ENCODE assay signal across 11 mouse cellular contexts in genomic region chr2:29632168-29632662, GRCm38 (mm10). TPM values are rescaled to one million over a fixed set of nuclear protein-coding genes. Genes with fewer than 3 reads are reported as not detected.
DNase-seq lines count a peak whose midpoint lies in the region; ATAC-seq and TF ChIP-seq lines count a peak whose summit lies in the region.
"Had no signal": no experiment of that assay in that cellular context is flagged by ENCODE, and none has a peak within 500 bp of the region (broad histone marks: within the 10 kb centered on the region; RNA-seq: fewer than 3 reads in every experiment).

No protein-coding gene starts in this region.

- peaks cover 80% of the 10 kb centered on the region for H3K79me3 ChIP-seq in C2C12 (ENCODE audit: low read depth)

- H3K36me3 ChIP-seq in C2C12 (ENCODE audit: control insufficient read depth, insufficient read depth): no peaks in the 10 kb centered on the region

- 0 out of 2 replicates have a peak overlapping the region, but pooled peaks have one; percentile 79 for H3K27ac ChIP-seq in layer of hippocampus, adult 2 months

- ATAC-seq in megakaryocyte, adult 5-6 weeks (ENCODE audit: poor library complexity, severe bottlenecking): peak; percentile 90

- H3K27me3 ChIP-seq in C2C12 (ENCODE audit: control insufficient read depth, insufficient read depth, insufficient read length): no peaks in the 10 kb centered on the region
- H3K27me3 ChIP-seq: embryonic facial prominence, embryonic 12.5 days; Patski had no signal

- DNase-seq in layer of hippocampus, adult 2 months (ENCODE audit: low spot score in 2 of 2): no peak
- DNase-seq in layer of hippocampus, postnatal 25 days (ENCODE audit: extremely low spot score in 1 of 2, low spot score in 1 of 2): no peak
- peak; percentile 43 for DNase-seq in ZHBTc4 (ENCODE audit: low read depth, low spot score)
- DNase-seq in left cerebral cortex, adult 9 months (ENCODE audit: low spot score in 2 of 2): no peak
- no peak for DNase-seq in kidney, adult 9 months
- DNase-seq in urinary bladder, adult 2 months (ENCODE audit: low spot score): no peak
- DNase-seq: kidney, adult 8-10 months had no signal

- no peak overlapping the region for H3ac ChIP-seq in C2C12 (ENCODE audit: control insufficient read depth, insufficient read length, low read depth)

- no peak overlapping the region for H3K4me3 ChIP-seq in layer of hippocampus, adult 2 months
- H3K4me3 ChIP-seq in C2C12 (ENCODE audit: insufficient read depth, poor library complexity, severe bottlenecking): no peak overlapping the region
- H3K4me3 ChIP-seq: embryonic facial prominence, embryonic 12.5 days had no signal

- peaks cover 100% of the 10 kb centered on the region for H3K79me2 ChIP-seq in C2C12 (ENCODE audit: control insufficient read depth, insufficient read depth)

- TF ChIP-seq CTCF in layer of hippocampus, adult 2 months (conservative IDR thresholded peaks at IDR 0.05): no peak
- TF ChIP-seq CTCF in C2C12 (IDR thresholded peaks at IDR 0.05; ENCODE audit: control insufficient read depth, insufficient read depth, insufficient read length): no peak

TF ChIP-seq in C2C12, 6 proteins besides CTCF, POLR2A, EP300 and RAD21:
- TF ChIP-seq MYOG (IDR thresholded peaks at IDR 0.05; ENCODE audit: control insufficient read depth, extremely low read depth, insufficient read length) (no peak), USF1 (IDR thresholded peaks at IDR 0.05; ENCODE audit: low read depth) (peak; percentile 48), CEBPB (IDR thresholded peaks at IDR 0.05; ENCODE audit: low read depth) (no peak), FOSL1 (IDR thresholded peaks at IDR 0.05; ENCODE audit: insufficient read depth, low read length, poor library complexity, severe bottlenecking) (no peak)

RNA-seq across cellular contexts. Expression of gene Rapgef1, which starts 12.7 kb away (rescaled TPM):
- total RNA-seq in layer of hippocampus, adult 2 months (2021): 10 to 100 TPM; 91.3 to 94.9 TPM
- 100 to 1,000 TPM in 1 of 2 experiments, 10 to 100 TPM in 1; 99.0 to 104 TPM for total RNA-seq in layer of hippocampus, postnatal 25 days (2021)
- 48.9 TPM for polyA plus RNA-seq in C2C12 (2012; fragmentation: generic; extraction: Trizol)
- total RNA-seq in megakaryocyte, adult 5-6 weeks (2015): 20.1 and 20.2 TPM in 2 replicates
- 22.7 and 22.8 TPM in 2 replicates for total RNA-seq in megakaryocyte, adult 5-6 weeks (2017)
- polyA plus RNA-seq in urinary bladder, adult 2 months (2012; rRNA removed): 29.0 and 34.9 TPM in 2 replicates
